Mouse (Mus musculus) neural tube, embryonic 14.5 days (tissue): ENCODE measurements around the gene Rnasel. TPM values are rescaled to one million over a fixed set of nuclear protein-coding genes. Genes with fewer than 3 reads are reported as not detected.
A peak's percentile ranks its signal among the peaks of the same experiment; 100 is the strongest.

ENCODE experiments used
- ATAC-seq: fragments of 200-750 bp; cut with Nextera tagmentation; 2 replicates; pipeline ENCODE4 v1.8.0; 2017; ENCODE audit warnings: low read depth, mild to moderate bottlenecking, moderate TSS enrichment, moderate library complexity
- H3K27ac ChIP-seq: fragments of 300-500 bp; sonication (generic); 2 replicates; pipeline ENCODE4 v1.5.1; 2014; ENCODE audit warnings: low read depth, mild to moderate bottlenecking, control low read depth, low read length, moderate library complexity, mixed read lengths
- H3K27me3 ChIP-seq: fragments of 300-500 bp; sonication (generic); 2 replicates; pipeline ENCODE4 v1.6.1; 2014; ENCODE audit warnings: low read length; ENCODE audit not compliant: control insufficient read depth, insufficient read depth
- H3K36me3 ChIP-seq: fragments of 300-500 bp; sonication (generic); 2 replicates; pipeline ENCODE4 v1.6.1; 2014; ENCODE audit warnings: low read length, mixed read lengths; ENCODE audit not compliant: control insufficient read depth, insufficient read depth
- H3K4me1 ChIP-seq: fragments of 300-500 bp; sonication (generic); 2 replicates; pipeline ENCODE4 v1.6.1; 2014; ENCODE audit warnings: low read length; ENCODE audit not compliant: control insufficient read depth, insufficient read depth
- H3K4me2 ChIP-seq: fragments of 300-500 bp; sonication (generic); 2 replicates; pipeline ENCODE4 v1.6.1; 2014; ENCODE audit warnings: mild to moderate bottlenecking, low read depth, low read length, control low read depth
- H3K4me3 ChIP-seq: fragments of 300-500 bp; sonication (generic); 2 replicates; pipeline ENCODE4 v1.5.1; 2014; ENCODE audit warnings: low read depth, low read length, control low read depth, mixed read lengths
- H3K9ac ChIP-seq: fragments of 300-500 bp; sonication (generic); replicated peaks from 2 replicates; pipeline ENCODE4 v1.6.1; 2014; ENCODE audit warnings: low read depth, mild to moderate bottlenecking, control low read depth, low read length, mixed read lengths
- H3K9me3 ChIP-seq: fragments of 300-500 bp; sonication (generic); 2 replicates; pipeline ENCODE4 v1.6.1; 2016; ENCODE audit warnings: low read length; ENCODE audit not compliant: control insufficient read depth
- WGBS: fragments of 180-500 bp; shearing (Covaris S2); extraction: QIAGEN DNeasy Blood & Tissue Kit; methylation state at CpG from one replicate; pipeline ENCODE4 v1.1.7; 2014; 5-methylcytosine and 5-hydroxymethylcytosine counted together
- polyA plus RNA-seq: library from polyadenylated mRNA; unstranded; fragments of >200 nt; fragmentation: Nextera tagmentation; extraction: Ambion mirVana; gene quantifications from 2 replicates; pipeline ENCODE4 v1.2.1, GENCODE M21; 2014

The Rnasel gene
- polyA plus RNA-seq, 1 experiment from 2014 or later: 38.0 TPM

DNA sequence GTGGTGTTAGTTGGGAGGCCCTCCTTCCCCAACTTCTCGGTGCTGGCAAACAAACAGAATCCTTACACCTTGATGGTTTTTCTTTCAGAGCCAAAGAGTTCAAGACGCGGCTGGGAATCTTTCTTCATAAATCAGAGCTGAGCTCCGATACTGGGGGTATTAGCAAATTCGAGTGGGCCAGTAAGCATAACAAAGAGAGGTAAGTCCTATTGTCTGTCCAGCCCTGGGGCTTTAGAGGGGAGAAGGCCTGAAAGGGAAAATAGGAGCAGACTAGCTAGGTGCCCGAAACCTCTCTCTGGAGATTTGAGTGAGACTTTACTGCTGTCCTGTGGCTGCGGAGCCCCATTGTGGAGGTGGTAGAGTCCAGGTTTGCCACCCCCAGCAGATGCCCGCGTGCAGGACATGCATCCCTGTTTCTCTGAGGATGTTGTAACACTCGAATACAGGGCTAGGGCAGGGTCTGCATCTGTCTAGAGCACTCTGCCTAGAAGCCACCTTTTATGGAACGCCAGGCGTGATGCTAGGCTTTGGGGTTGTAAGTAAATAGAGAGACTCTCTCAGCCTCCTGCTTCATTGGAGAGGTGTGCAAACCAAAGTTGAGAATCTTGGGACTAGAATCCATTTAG, 8.3 kb upstream of the Rnasel start:
- Histone ChIP-seq H3K9me3 (no peaks in the 10 kb centered on the region), H3K36me3 (no peaks in the 10 kb centered on the region), H3K4me1 (peaks cover 21% of the 10 kb centered on the region; the same call in 1 of the 2 replicates), H3K9ac (peak overlapping the region; percentile 48), H3K27me3 (no peaks in the 10 kb centered on the region), H3K4me3 (peak overlapping the region; percentile 43), H3K27ac (0 out of 2 replicates have a peak overlapping the region, but pooled peaks have one; percentile 16), H3K4me2 (peak overlapping the region; percentile 81)
- no peak for ATAC-seq
- 25% methylated on average over 12 of the region's 12 CpGs for WGBS

DNA sequence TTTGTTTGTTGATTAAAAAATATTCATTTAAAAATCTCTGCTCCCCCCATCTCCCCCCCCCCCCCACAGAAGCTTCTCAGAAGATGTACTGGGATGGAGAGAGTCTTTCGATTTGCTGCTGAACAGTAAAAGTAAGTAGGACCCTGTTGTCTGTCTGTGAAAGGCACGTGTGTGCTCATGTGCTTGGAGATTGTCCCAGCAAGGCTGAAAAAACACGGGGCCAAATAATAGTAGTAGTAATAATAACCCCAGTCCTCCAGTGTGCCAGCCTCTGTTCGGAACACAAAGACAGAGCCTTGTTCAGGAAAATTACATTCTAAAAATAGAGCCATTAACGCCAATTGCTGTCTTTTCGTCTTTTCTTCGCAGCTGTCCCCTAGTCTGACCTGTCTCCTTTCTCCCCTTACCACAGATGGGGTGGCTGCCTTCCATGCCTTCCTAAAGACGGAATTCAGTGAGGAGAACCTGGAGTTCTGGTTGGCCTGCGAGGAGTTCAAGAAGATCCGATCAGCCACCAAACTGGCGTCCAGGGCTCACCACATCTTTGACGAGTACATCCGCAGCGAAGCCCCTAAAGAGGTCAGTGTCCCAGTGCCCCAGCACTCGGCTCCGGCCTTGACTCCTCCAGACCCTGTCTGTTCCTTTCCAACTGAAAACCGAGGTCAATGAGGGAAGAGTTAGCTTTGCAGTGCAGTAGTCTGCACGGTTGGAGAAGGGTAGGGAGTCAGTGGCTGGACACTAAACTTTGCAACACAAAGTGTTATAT, 7.5 kb upstream of the Rnasel start:
- Histone ChIP-seq H3K4me1 (peaks cover 21% of the 10 kb centered on the region; the same call in 1 of the 2 replicates), H3K9ac (no peak overlapping the region)

DNA sequence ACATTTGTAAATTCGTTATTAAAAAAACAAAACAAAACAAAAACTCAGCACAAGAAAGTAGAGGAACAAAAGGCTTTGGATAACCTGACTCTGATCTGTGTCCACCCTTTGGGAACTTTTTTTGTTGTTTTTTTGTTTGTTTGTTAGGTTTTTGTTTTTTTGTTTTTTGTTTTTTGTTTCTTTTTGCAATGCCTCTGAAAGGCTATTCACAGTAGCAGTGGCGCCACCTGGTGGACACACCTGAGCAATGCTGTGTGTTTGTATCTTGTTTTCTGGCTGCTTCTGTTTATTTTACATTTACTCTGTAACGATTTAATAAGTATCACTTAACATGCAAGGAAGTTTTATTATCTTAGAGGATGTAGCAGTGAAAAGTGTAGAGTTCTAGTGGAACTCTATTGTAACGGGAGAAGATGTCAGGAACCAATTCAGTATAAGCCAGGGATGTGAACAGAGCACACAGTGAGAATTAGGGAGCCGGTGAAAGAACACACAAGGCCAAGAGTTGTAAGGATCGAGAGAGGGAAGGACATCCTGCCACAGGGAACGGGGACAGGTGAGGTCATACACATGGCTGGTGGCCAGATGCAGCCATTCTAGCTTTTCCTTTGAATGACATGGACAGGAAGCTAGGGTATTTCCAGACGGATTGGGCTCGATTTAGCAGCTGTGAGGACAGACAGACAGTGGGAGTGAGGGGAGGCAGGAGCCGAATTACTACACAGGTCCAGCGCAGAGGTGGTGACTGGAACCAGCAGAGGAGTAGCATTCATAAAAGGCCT, 6.7 kb upstream of the Rnasel start:
- Histone ChIP-seq H3K4me3 (0 out of 2 replicates have a peak overlapping the region, but pooled peaks have one; percentile 4), H3K9ac (no peak overlapping the region), H3K4me1 (peaks cover 18% of the 10 kb centered on the region; the same call in 1 of the 2 replicates), H3K4me2 (peak overlapping the region; percentile 81), H3K27me3 (no peaks in the 10 kb centered on the region), H3K36me3 (no peaks in the 10 kb centered on the region), H3K27ac (no peak overlapping the region), H3K9me3 (no peaks in the 10 kb centered on the region)
- ATAC-seq: no peak
- 59% methylated on average over 11 of the region's 11 CpGs for WGBS

More for the DNA sequence above, 7.5 kb upstream of the Rnasel start:
- no peak for ATAC-seq
- 48% methylated on average over 18 of the region's 18 CpGs for WGBS
- Histone ChIP-seq H3K4me2 (peak overlapping the region; percentile 81), H3K9me3 (no peaks in the 10 kb centered on the region), H3K27ac (no peak overlapping the region; the same call in 1 of the 2 replicates), H3K36me3 (no peaks in the 10 kb centered on the region), H3K4me3 (peak overlapping the region; percentile 43), H3K27me3 (no peaks in the 10 kb centered on the region)

GRCm38 (mm10) chr1:153746119-153746670, 3.0 kb upstream of the Rnasel start:
- Histone ChIP-seq H3K4me3 (no peak overlapping the region), H3K4me2 (no peak overlapping the region), H3K36me3 (no peaks in the 10 kb centered on the region), H3K9ac (no peak overlapping the region), H3K27ac (no peak overlapping the region), H3K27me3 (no peaks in the 10 kb centered on the region), H3K9me3 (no peaks in the 10 kb centered on the region), H3K4me1 (peaks cover 20% of the 10 kb centered on the region)
- peak; percentile 35; the same call in 1 of the 2 replicates for ATAC-seq
- 55% methylated on average over 14 of the region's 14 CpGs for WGBS

DNA sequence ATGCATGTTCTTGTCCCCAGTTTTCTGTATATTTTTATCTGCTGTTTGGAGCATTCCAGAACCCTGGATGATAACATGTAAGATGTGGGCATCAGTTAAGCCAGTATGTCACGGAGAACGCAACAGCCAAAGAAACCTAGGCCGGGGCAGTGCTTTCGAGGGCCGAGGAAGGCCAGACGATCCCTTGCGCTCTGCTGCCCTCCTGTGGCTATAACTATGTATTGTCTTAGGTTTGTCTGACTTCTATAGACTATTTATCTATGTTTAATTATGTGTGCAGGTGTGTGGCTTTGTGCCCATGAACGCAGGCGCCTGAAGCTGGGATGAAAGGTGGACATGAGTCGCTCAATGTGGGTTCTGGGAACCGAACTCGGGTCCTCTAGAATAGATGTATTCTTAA, 2.5 kb upstream of the Rnasel start:
- Histone ChIP-seq H3K4me3 (no peak overlapping the region), H3K36me3 (no peaks in the 10 kb centered on the region), H3K27me3 (no peaks in the 10 kb centered on the region), H3K9me3 (no peaks in the 10 kb centered on the region), H3K27ac (no peak overlapping the region), H3K4me1 (peaks cover 21% of the 10 kb centered on the region), H3K4me2 (no peak overlapping the region), H3K9ac (no peak overlapping the region)
- WGBS: under 1% methylated on average over 12 of the region's 12 CpGs
- peak; percentile 20; the same call in 1 of the 2 replicates for ATAC-seq

DNA sequence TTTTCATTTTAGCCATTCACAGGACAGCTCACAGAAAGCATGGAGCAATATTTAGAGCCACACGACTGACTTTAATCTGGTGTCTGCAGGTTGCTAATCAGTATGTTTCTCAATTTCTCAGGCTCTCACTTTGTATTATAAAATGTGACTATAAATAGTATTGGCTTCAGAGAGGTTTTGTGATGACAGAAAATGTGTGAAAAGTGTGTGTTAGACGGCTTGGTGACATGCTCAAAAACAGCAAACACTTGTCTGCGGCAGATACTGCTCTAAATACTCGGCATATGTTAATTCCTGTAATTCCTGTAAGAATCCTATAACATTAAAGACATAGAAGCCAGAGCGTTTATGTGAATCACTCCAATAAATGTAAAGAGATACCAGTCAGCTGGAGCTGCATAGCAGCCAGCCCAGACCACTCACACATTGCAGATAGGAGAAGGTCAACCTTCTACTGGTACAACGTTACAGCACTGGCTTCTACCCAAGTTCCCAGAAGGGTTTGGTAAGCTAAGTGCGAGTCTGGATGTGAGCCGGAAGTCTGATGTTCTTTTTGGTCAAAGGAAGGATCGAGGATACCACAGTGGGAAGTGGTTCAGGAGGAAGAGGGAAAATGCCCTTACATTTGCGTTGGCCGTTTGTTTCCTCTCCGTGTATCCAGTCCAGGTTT, 1.2 kb upstream of the Rnasel start:
- Histone ChIP-seq H3K27me3 (no peaks in the 10 kb centered on the region), H3K4me1 (peaks cover 21% of the 10 kb centered on the region), H3K4me3 (no peak overlapping the region), H3K9ac (no peak overlapping the region; the same call in 1 of the 2 replicates), H3K4me2 (peak overlapping the region; percentile 66; the same call in 1 of the 2 replicates), H3K27ac (0 out of 2 replicates have a peak overlapping the region, but pooled peaks have one; percentile 73), H3K36me3 (no peaks in the 10 kb centered on the region), H3K9me3 (no peaks in the 10 kb centered on the region)
- WGBS: 70% methylated on average over 12 of the region's 12 CpGs
- no peak for ATAC-seq

DNA sequence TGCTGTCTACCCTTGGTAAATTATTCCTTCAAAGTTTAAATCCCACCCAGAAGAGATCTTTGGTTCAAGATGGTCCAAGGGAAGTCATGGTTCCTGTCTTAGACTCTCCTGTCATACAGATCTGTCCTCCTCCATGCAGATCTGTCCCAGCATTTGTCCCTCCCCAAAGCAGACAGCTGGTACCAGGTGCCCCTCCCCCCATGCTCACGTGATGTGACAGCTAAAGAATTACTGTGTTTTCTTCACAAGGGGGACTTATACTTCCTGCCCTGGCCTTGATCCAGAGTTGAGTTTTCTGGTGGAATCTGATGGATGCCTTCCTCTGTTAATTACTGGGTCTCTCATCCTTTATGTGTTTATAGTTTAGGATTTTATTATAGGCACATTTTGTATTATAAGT, 677 bp upstream of the Rnasel start:
- ATAC-seq: no peak
- Histone ChIP-seq H3K27ac (peak overlapping the region; percentile 73), H3K9ac (no peak overlapping the region; the same call in 1 of the 2 replicates), H3K4me1 (peaks cover 20% of the 10 kb centered on the region), H3K36me3 (no peaks in the 10 kb centered on the region), H3K9me3 (no peaks in the 10 kb centered on the region), H3K4me2 (peak overlapping the region; percentile 66; the same call in 1 of the 2 replicates), H3K27me3 (no peaks in the 10 kb centered on the region), H3K4me3 (peak overlapping the region; percentile 29; the same call in 1 of the 2 replicates)
- 0% methylated on average over 1 of the region's 1 CpGs for WGBS

- 19% methylated on average over 6 of the region's 6 CpGs for WGBS
- H3K27me3 ChIP-seq: no peaks in the 10 kb centered on the region
- H3K4me3 ChIP-seq: peak overlapping the region; percentile 29
- peak overlapping the region; percentile 66 for H3K4me2 ChIP-seq
- no peaks in the 10 kb centered on the region for H3K9me3 ChIP-seq
- no peaks in the 10 kb centered on the region for H3K36me3 ChIP-seq
- H3K4me1 ChIP-seq: peaks cover 20% of the 10 kb centered on the region
- H3K27ac ChIP-seq: peak overlapping the region; percentile 73
- peak overlapping the region; percentile 39 for H3K9ac ChIP-seq
- peak; percentile 26 for ATAC-seq
Measured at GRCm38 (mm10) chr1:153750054-153750453, 828 bp downstream of the Rnasel start.
